In the genomic region with DNA sequence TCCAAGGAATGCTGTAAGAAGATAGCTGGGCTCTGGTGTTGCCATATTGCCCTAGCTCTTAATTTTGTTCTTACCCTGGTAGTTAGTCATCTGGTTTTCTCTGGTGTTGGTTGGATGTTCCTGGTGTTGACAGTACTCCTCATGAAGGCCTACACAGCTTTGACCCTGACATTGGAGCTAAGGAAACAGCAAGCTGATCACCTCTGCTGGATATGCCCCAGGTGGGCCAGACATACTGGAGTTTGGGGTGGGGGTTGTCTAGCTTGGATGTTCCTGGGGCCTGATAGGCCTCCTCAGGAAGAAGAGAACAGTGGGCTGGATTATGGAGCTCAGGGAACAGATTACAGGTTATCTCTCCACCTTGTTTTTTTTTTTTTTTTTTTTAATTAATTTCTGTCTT, we compare ENCODE assay signal across 28 mouse cellular contexts.
"Had no signal": no experiment of that assay in that cellular context is flagged by ENCODE, and none has a peak within 500 bp of the region (broad histone marks: within the 10 kb centered on the region; RNA-seq: fewer than 3 reads in every experiment).

No protein-coding gene starts in this region.

- H3K27ac ChIP-seq: limb, embryonic 10.5 days; limb, embryonic 12.5 days; limb, embryonic 13.5 days; limb, embryonic 15.5 days; liver, embryonic 12.5 days; liver, embryonic 13.5 days; liver, embryonic 14.5 days; liver, embryonic 15.5 days; lung, embryonic 15.5 days; macrophage; midbrain, embryonic 10.5 days; midbrain, embryonic 12.5 days; midbrain, embryonic 13.5 days; midbrain, embryonic 15.5 days; neural tube, embryonic 12.5 days had no signal

- H3K27me3 ChIP-seq: limb, embryonic 12.5 days; limb, embryonic 13.5 days; limb, embryonic 15.5 days; liver, embryonic 12.5 days; liver, embryonic 13.5 days; liver, embryonic 15.5 days; lung, embryonic 15.5 days; megakaryocyte, embryonic 14.5 days; midbrain, embryonic 12.5 days; midbrain, embryonic 13.5 days; midbrain, embryonic 15.5 days; neural tube, embryonic 12.5 days had no signal

- H3K4me3 ChIP-seq: limb, embryonic 10.5 days; limb, embryonic 12.5 days; limb, embryonic 13.5 days; limb, embryonic 15.5 days; liver, embryonic 12.5 days; liver, embryonic 13.5 days; liver, embryonic 15.5 days; lung, embryonic 15.5 days; megakaryocyte, embryonic 14.5 days; midbrain, embryonic 10.5 days; midbrain, embryonic 12.5 days; midbrain, embryonic 13.5 days; midbrain, embryonic 15.5 days; myocyte; neural tube, embryonic 12.5 days had no signal

- DNase-seq: left cerebral cortex, postnatal 4 days; liver; liver, embryonic 13.5 days; liver, postnatal 0 days; lung, adult 18-20 months; lung, adult 2 months; lung, embryonic 14.5 days; lung, postnatal 10 days; lung, postnatal 14 days; lung, postnatal 36 days; lung, postnatal 4 days; midbrain, embryonic 14.5 days had no signal

- H3K4me1 ChIP-seq: limb, embryonic 10.5 days; limb, embryonic 12.5 days; limb, embryonic 13.5 days; limb, embryonic 15.5 days; liver, embryonic 12.5 days; liver, embryonic 13.5 days; liver, embryonic 15.5 days; lung, embryonic 15.5 days; megakaryocyte, embryonic 14.5 days; midbrain, embryonic 10.5 days; midbrain, embryonic 12.5 days; midbrain, embryonic 15.5 days; neural tube, embryonic 12.5 days had no signal

- H3K36me3 ChIP-seq: limb, embryonic 10.5 days; limb, embryonic 12.5 days; limb, embryonic 13.5 days; limb, embryonic 15.5 days; liver, embryonic 12.5 days; liver, embryonic 13.5 days; liver, embryonic 15.5 days; lung, embryonic 15.5 days; midbrain, embryonic 10.5 days; midbrain, embryonic 12.5 days; midbrain, embryonic 13.5 days; midbrain, embryonic 15.5 days; neural tube, embryonic 12.5 days had no signal

- H3K9ac ChIP-seq: limb, embryonic 12.5 days; limb, embryonic 13.5 days; limb, embryonic 15.5 days; liver, embryonic 12.5 days; liver, embryonic 13.5 days; liver, embryonic 14.5 days; liver, embryonic 15.5 days; liver, postnatal 0 days; lung, embryonic 14.5 days; lung, embryonic 15.5 days; midbrain, embryonic 12.5 days; midbrain, embryonic 13.5 days; midbrain, embryonic 15.5 days; neural tube, embryonic 12.5 days had no signal

- H3K9me3 ChIP-seq: limb, embryonic 10.5 days; limb, embryonic 12.5 days; limb, embryonic 13.5 days; limb, embryonic 15.5 days; liver, embryonic 12.5 days; liver, embryonic 13.5 days; liver, embryonic 15.5 days; lung, embryonic 15.5 days; megakaryocyte, embryonic 14.5 days; midbrain, embryonic 10.5 days; midbrain, embryonic 12.5 days; midbrain, embryonic 13.5 days; midbrain, embryonic 15.5 days; neural tube, embryonic 12.5 days had no signal
